ENCODE assay signal across 8 mouse cellular contexts in the genomic region with DNA sequence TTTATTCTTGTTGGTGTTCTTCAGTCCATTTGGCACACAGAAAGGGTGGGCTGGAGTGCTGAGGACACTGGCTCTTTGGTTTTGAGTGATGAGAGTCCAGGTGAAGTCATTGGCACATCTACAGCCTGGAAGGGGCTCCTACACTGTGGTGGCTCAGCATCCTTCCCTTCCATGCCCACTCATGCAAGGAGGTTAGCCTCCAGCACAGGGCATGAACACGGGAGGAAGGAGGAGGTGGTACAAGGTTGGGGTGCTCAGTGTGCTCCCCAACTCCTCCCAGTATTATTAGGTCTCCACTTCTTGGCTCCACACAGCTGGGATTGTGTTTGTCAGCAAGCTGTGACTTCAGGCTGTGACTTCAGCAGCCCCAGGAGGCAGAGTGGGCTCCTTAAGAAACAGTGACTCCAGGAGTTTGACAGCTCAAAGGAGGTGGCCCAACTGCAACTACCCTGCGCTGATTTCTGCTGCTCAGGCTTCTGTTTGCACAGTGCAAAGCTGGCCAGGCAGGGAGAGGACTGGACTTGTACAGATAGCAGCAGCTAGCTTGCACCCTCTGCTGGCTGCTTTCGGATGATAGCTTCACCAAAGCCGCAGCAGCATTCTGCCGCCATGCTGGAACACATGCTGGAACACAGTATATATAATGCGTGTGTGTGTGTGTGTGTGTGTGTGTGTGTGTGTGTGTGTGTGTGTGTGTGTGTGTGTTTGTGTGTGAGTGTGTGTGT. TPM values are rescaled to one million over a fixed set of nuclear protein-coding genes. Genes with fewer than 3 reads are reported as not detected.
A peak's percentile ranks its signal among the peaks of the same experiment; 100 is the strongest.
DNase-seq lines count a peak whose midpoint lies in the region; ATAC-seq and TF ChIP-seq lines count a peak whose summit lies in the region.

No protein-coding gene starts in this region.

- H3K27me3 ChIP-seq in thymus, adult 2 months (ENCODE audit: control insufficient read depth, insufficient read depth, low read length) = no peaks in the 10 kb centered on the region
- no peaks in the 10 kb centered on the region for H3K27me3 ChIP-seq in embryonic facial prominence, embryonic 12.5 days
- H3K27me3 ChIP-seq in limb, embryonic 12.5 days = 0 out of 2 replicates have a peak, but pooled peaks cover 12% of the 10 kb centered on the region
- H3K27me3 ChIP-seq in midbrain, embryonic 14.5 days (ENCODE audit: control insufficient read depth, insufficient read depth, low read length) = no peaks in the 10 kb centered on the region
- no peaks in the 10 kb centered on the region for H3K27me3 ChIP-seq in stomach, postnatal 0 days (ENCODE audit: control insufficient read depth, insufficient read depth, low read length)

- no peak overlapping the region for H3K4me2 ChIP-seq in embryonic facial prominence, embryonic 12.5 days (replicated peaks)
- no peak overlapping the region for H3K4me2 ChIP-seq in limb, embryonic 12.5 days
- H3K4me2 ChIP-seq in midbrain, embryonic 14.5 days (ENCODE audit: low read length) = no peak overlapping the region
- no peak overlapping the region for H3K4me2 ChIP-seq in stomach, postnatal 0 days (replicated peaks; ENCODE audit: low read depth)

- no peak for TF ChIP-seq EP300 in stomach, postnatal 0 days (optimal IDR thresholded peaks at IDR 0.05)

- H3K36me3 ChIP-seq in thymus, adult 2 months (ENCODE audit: control insufficient read depth, insufficient read depth, low read length) = no peaks in the 10 kb centered on the region
- H3K36me3 ChIP-seq in embryonic facial prominence, embryonic 12.5 days = no peaks in the 10 kb centered on the region
- H3K36me3 ChIP-seq in limb, embryonic 12.5 days = no peaks in the 10 kb centered on the region
- H3K36me3 ChIP-seq in midbrain, embryonic 14.5 days (ENCODE audit: control insufficient read depth, insufficient read depth, low read length) = no peaks in the 10 kb centered on the region
- H3K36me3 ChIP-seq in stomach, postnatal 0 days (ENCODE audit: control insufficient read depth, insufficient read depth, low read length) = no peaks in the 10 kb centered on the region

- H3K9ac ChIP-seq in embryonic facial prominence, embryonic 12.5 days = no peak overlapping the region
- H3K9ac ChIP-seq in limb, embryonic 12.5 days (replicated peaks) = no peak overlapping the region
- no peak overlapping the region for H3K9ac ChIP-seq in midbrain, embryonic 14.5 days (replicated peaks; ENCODE audit: low read length)
- no peak overlapping the region for H3K9ac ChIP-seq in stomach, postnatal 0 days (ENCODE audit: low read length)

- no peak overlapping the region for H3K27ac ChIP-seq in thymus, adult 2 months (ENCODE audit: control insufficient read depth, insufficient read depth, low read length)
- H3K27ac ChIP-seq in embryonic facial prominence, embryonic 12.5 days = no peak overlapping the region
- no peak overlapping the region for H3K27ac ChIP-seq in limb, embryonic 12.5 days
- no peak overlapping the region for H3K27ac ChIP-seq in midbrain, embryonic 14.5 days (replicated peaks; ENCODE audit: low read depth, low read length)
- no peak overlapping the region for H3K27ac ChIP-seq in stomach, postnatal 0 days (replicated peaks)

- TF ChIP-seq CTCF in thymus, adult 2 months (IDR thresholded peaks at IDR 0.05; ENCODE audit: borderline replicate concordance, control insufficient read depth, extremely low read depth, insufficient read depth, low read length, poor library complexity) = no peak
- TF ChIP-seq CTCF in stomach, postnatal 0 days (IDR thresholded peaks at IDR 0.05; ENCODE audit: low read depth) = peak; percentile 97

- no peak overlapping the region for H3K4me3 ChIP-seq in thymus, adult 2 months (ENCODE audit: control insufficient read depth, insufficient read depth, low read length)
- H3K4me3 ChIP-seq in embryonic facial prominence, embryonic 12.5 days = no peak overlapping the region
- H3K4me3 ChIP-seq in limb, embryonic 12.5 days (replicated peaks) = no peak overlapping the region
- no peak overlapping the region for H3K4me3 ChIP-seq in midbrain, embryonic 14.5 days (replicated peaks; ENCODE audit: low read depth, low read length)
- H3K4me3 ChIP-seq in stomach, postnatal 0 days (ENCODE audit: low read depth, low read length) = no peak overlapping the region

- WGBS in thymus, adult 2 months = 8% methylated on average over 6 of the region's 6 CpGs
- WGBS in embryonic facial prominence, embryonic 12.5 days = 9% methylated on average over 6 of the region's 6 CpGs
- WGBS in limb, embryonic 12.5 days = 9% methylated on average over 6 of the region's 6 CpGs
- 10% methylated on average over 6 of the region's 6 CpGs for WGBS in midbrain, embryonic 14.5 days
- WGBS in stomach, postnatal 0 days = 4% methylated on average over 6 of the region's 6 CpGs

- peaks cover 7% of the 10 kb centered on the region for H3K4me1 ChIP-seq in thymus, adult 2 months (replicated peaks; ENCODE audit: control insufficient read depth, insufficient read depth, low read length)
- peaks cover 12% of the 10 kb centered on the region for H3K4me1 ChIP-seq in embryonic facial prominence, embryonic 12.5 days
- peaks cover 12% of the 10 kb centered on the region for H3K4me1 ChIP-seq in limb, embryonic 12.5 days (replicated peaks)
- no peaks in the 10 kb centered on the region for H3K4me1 ChIP-seq in midbrain, embryonic 14.5 days (ENCODE audit: control insufficient read depth, insufficient read depth, low read length)
- no peaks in the 10 kb centered on the region; the same call in 1 of the 2 replicates for H3K4me1 ChIP-seq in stomach, postnatal 0 days (replicated peaks; ENCODE audit: control insufficient read depth, insufficient read depth)

- ATAC-seq in embryonic facial prominence, embryonic 12.5 days (ENCODE audit: insufficient number of reproducible peaks, insufficient read depth, low FRiP score, low TSS enrichment) = peak; percentile 52; the same call in 1 of the 2 replicates
- peak; percentile 78 for ATAC-seq in limb, embryonic 12.5 days (ENCODE audit: insufficient number of reproducible peaks, insufficient read depth, low FRiP score, low TSS enrichment, low read depth)
- ATAC-seq in midbrain, embryonic 14.5 days (ENCODE audit: low FRiP score, low TSS enrichment) = peak; percentile 70; the same call in 1 of the 2 replicates
- ATAC-seq in stomach, postnatal 0 days (ENCODE audit: low FRiP score, low TSS enrichment) = peak; percentile 85

- peak; percentile 31 for DNase-seq in thymus, adult 2 months
- DNase-seq in thymus, adult 18-20 months = no peak
- peak; percentile 78 to 84 for DNase-seq in heart, adult 18-20 months
- peak; percentile 75 for DNase-seq in kidney, adult 18-20 months
- DNase-seq in midbrain, embryonic 14.5 days = peak; percentile 95
- peak; percentile 91 for DNase-seq in stomach, postnatal 0 days (ENCODE audit: low spot score)

- no peak for TF ChIP-seq POLR2A in thymus, adult 2 months (IDR thresholded peaks at IDR 0.05; ENCODE audit: control insufficient read depth, extremely low read depth, insufficient read depth, low read length, poor library complexity)

- H3K9me3 ChIP-seq in embryonic facial prominence, embryonic 12.5 days = no peaks in the 10 kb centered on the region
- H3K9me3 ChIP-seq in limb, embryonic 12.5 days = no peaks in the 10 kb centered on the region
- no peaks in the 10 kb centered on the region for H3K9me3 ChIP-seq in midbrain, embryonic 14.5 days (ENCODE audit: control insufficient read depth, low read length)
- no peaks in the 10 kb centered on the region for H3K9me3 ChIP-seq in stomach, postnatal 0 days (ENCODE audit: control insufficient read depth, low read length)

RNA-seq across cellular contexts. Expression of gene Rab4a, which starts 22.1 kb away (rescaled TPM):
- polyA plus RNA-seq in thymus, adult 2 months (2012; rRNA removed) = 4.4 and 5.1 TPM in 2 replicates
- 50.3 and 55.9 TPM in 2 replicates for polyA plus RNA-seq in embryonic facial prominence, embryonic 12.5 days (2016; fragmentation: Nextera tagmentation; extraction: Ambion mirVana)
- 1 to 10 TPM; 8.6 to 8.9 TPM for total RNA-seq in heart, adult 18-20 months (2021)
- 52.4 and 56.3 TPM in 2 replicates for polyA plus RNA-seq in limb, embryonic 12.5 days (2016; fragmentation: Nextera tagmentation; extraction: Ambion mirVana)
- 69.8 and 75.8 TPM in 2 replicates for polyA plus RNA-seq in midbrain, embryonic 14.5 days (2014; fragmentation: Nextera tagmentation; extraction: Ambion mirVana)
- 25.8 and 27.0 TPM in 2 replicates for polyA plus RNA-seq in stomach, postnatal 0 days (2015; fragmentation: Nextera tagmentation; extraction: Ambion mirVana)

Comparison
In these comparisons a context has a peak if more than half of its experiments do, and no peak if none do; other contexts are left out.
1. DNase-seq: peak in thymus, adult 2 months (single experiment), heart, adult 18-20 months (2 of 2), kidney, adult 18-20 months (single experiment), midbrain, embryonic 14.5 days (single experiment) and stomach, postnatal 0 days (single experiment); none in thymus, adult 18-20 months (0 of 2).
2. Peak in every context shown above with its lines, with median percentiles within 50 percentile points of each other: ATAC-seq.